Mouse (Mus musculus) effector memory CD4-positive, alpha-beta T cell, adult 7 months (primary cell): ENCODE data around the gene Gm14569. TPM values are rescaled to one million over a fixed set of nuclear protein-coding genes. Genes with fewer than 3 reads are reported as not detected.

Experiments used
- polyA plus RNA-seq: library from polyadenylated mRNA; unstranded; fragments of 100-300 nt; shearing (Covaris generic); gene quantifications from one replicate; pipeline ENCODE4 v1.2.1, GENCODE M21; 2017

Gm14569 gene
- not detected for polyA plus RNA-seq

GRCm38 (mm10) chrX:36491730-36492129 is at the start of gene Gm14569:
Gm14569 (minus strand) TSS chrX:36491830.

GRCm38 (mm10) chrX:36400980-36401379 is 90.7 kb downstream of the Gm14569 start, which contains the start of gene Gm6268:
Gm6268 (plus strand) TSS chrX:36401280.

Other genes starting within 250 kb of the Gm14569 start
- gene Lonrf3, start 163.5 kb downstream of the Gm14569 start, polyA plus RNA-seq, result 2.0 TPM
- gene Gm6268, start 90.5 kb downstream of the Gm14569 start, polyA plus RNA-seq, result not detected
- gene Pgrmc1, start 106.4 kb upstream of the Gm14569 start, polyA plus RNA-seq, result 63.6 TPM
- gene Akap17b, start 153.6 kb upstream of the Gm14569 start, polyA plus RNA-seq, result 1.2 TPM